Mouse (Mus musculus): ENCODE measurements around the gene Kcnma1. TPM values are rescaled to one million over a fixed set of nuclear protein-coding genes. Genes with fewer than 3 reads are reported as not detected.
A peak's percentile ranks its signal among the peaks of the same experiment; 100 is the strongest.

Gene Kcnma1
- polyA plus RNA-seq, 1 experiment from 2014 or later, result 2.1 TPM

DNA sequence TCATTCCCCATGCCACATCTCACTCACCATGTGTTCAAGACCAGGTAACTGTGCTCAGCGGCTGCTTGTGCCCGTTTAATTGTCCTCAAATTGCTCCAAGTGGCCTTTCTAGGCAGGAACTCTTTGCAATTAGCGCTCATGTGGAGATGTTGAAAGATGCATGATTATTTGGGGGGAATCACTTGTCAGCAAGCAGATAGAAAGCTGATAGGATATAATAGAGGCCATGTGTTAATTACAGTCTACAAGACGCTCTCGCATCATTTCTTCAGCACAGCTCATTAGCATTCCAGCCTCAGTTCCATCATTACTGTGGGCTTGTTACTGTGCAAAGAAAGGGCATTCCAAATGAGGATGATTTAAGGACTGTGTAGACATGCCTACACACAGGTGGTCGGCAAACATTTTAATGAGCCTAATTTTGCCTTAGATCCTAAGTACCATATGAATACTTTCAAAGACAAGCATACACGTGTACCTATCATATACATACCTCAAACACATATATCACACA is 18.6 kb upstream of the Kcnma1 start:
- DNase-seq (ENCODE audit: low spot score) (no peak), ATAC-seq (replicated peaks; ENCODE audit: low FRiP score, low read depth) (no peak)
- Histone ChIP-seq H3K27me3 (ENCODE audit: insufficient read depth, low read length) (no peaks in the 10 kb centered on the region), H3K27ac (no peak overlapping the region), H3K36me3 (ENCODE audit: insufficient read depth, low read length) (no peaks in the 10 kb centered on the region), H3K9ac (ENCODE audit: low read depth, low read length) (no peak overlapping the region), H3K4me2 (ENCODE audit: low read length) (no peak overlapping the region), H3K4me3 (replicated peaks; ENCODE audit: low read depth, low read length) (no peak overlapping the region), H3K9me3 (replicated peaks; ENCODE audit: low read length) (0 out of 2 replicates have a peak, but pooled peaks cover 1% of the 10 kb centered on the region), H3K4me1 (replicated peaks; ENCODE audit: insufficient read depth, low read length) (no peaks in the 10 kb centered on the region)
- no peak for TF ChIP-seq CTCF (IDR thresholded peaks at IDR 0.05; ENCODE audit: low read depth)
- 77% methylated on average over 7 of the region's 7 CpGs for WGBS

DNA sequence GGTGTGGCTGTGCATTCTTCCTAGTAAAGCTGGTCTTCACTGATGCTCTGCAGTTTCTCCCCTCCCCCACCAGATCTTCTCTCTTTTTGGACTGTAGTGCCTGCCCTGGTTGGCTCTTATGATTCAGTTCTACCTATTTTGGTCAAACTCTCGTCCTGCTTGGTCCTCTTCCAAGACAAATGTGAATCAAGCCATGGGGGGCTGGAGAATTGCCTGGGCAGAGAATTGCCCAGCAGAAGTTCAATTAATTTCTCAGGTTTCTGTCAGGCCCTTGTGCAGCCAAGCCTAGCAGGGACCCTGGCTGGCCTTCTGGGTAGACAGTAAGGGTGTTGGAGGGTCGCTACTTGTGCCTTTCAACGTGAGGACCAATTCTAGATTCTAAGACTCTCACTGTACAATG is 17.9 kb upstream of the Kcnma1 start:
- WGBS, result 28% methylated on average over 3 of the region's 3 CpGs
- Histone ChIP-seq H3K27me3 (ENCODE audit: insufficient read depth, low read length) (no peaks in the 10 kb centered on the region), H3K9me3 (replicated peaks; ENCODE audit: low read length) (0 out of 2 replicates have a peak, but pooled peaks cover 4% of the 10 kb centered on the region), H3K9ac (ENCODE audit: low read depth, low read length) (no peak overlapping the region), H3K27ac (no peak overlapping the region), H3K4me1 (replicated peaks; ENCODE audit: insufficient read depth, low read length) (no peaks in the 10 kb centered on the region), H3K4me2 (ENCODE audit: low read length) (no peak overlapping the region), H3K4me3 (replicated peaks; ENCODE audit: low read depth, low read length) (no peak overlapping the region), H3K36me3 (ENCODE audit: insufficient read depth, low read length) (no peaks in the 10 kb centered on the region)
- TF ChIP-seq CTCF (IDR thresholded peaks at IDR 0.05; ENCODE audit: low read depth), result no peak
- no peak for ATAC-seq (replicated peaks; ENCODE audit: low FRiP score, low read depth)
- no peak for DNase-seq (ENCODE audit: low spot score)

DNA sequence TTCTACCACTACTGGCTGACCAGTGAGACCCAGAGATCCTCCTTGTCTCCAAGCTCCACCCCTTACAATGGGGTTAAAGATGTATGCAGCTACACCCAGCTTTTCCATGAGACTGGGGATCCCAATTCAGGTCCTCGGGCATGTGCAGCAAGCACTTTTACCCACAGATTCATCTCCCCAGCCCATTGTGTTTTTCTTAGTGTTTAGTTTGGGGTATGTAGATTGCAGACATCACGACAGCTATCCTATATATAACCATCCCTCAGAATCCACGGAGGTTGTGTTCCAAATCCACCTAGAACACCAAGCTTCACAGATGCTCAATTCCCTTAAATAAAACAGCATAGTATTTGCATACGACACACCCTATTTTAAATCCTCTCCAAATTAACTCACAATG is 6.4 kb upstream of the Kcnma1 start:
- TF ChIP-seq CTCF (IDR thresholded peaks at IDR 0.05; ENCODE audit: low read depth), result no peak
- no peaks in the 10 kb centered on the region for H3K36me3 ChIP-seq (ENCODE audit: insufficient read depth, low read length)
- H3K4me1 ChIP-seq (replicated peaks; ENCODE audit: insufficient read depth, low read length), result no peaks in the 10 kb centered on the region
- WGBS, result 78% methylated on average over 4 of the region's 4 CpGs
- no peaks in the 10 kb centered on the region for H3K9me3 ChIP-seq (replicated peaks; ENCODE audit: low read length)
- no peak for ATAC-seq (replicated peaks; ENCODE audit: low FRiP score, low read depth)
- no peak overlapping the region for H3K4me2 ChIP-seq (ENCODE audit: low read length)
- no peak overlapping the region for H3K4me3 ChIP-seq (replicated peaks; ENCODE audit: low read depth, low read length)
- no peak for DNase-seq (ENCODE audit: low spot score)
- H3K9ac ChIP-seq (ENCODE audit: low read depth, low read length), result no peak overlapping the region
- H3K27me3 ChIP-seq (ENCODE audit: insufficient read depth, low read length), result no peaks in the 10 kb centered on the region
- H3K27ac ChIP-seq, result no peak overlapping the region

DNA sequence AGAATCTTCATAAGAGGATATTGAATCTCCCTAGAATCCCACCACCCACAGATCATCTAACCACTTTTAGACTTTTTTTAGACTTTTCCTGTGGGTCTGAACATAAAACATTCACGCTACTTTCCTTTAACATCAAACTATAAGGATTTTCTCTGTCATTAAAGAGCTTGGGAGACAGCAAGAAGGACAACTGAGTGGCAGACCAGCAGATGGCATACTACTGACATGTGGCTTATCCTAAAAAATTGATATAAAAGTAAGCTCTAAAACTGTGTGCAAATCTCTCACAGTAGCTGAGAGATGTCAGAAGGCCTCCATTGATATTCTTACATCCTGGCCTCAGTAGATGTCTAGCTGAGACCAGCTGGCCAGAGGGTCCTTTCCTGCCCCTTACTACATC is 4.3 kb downstream of the Kcnma1 start:
- H3K4me1 ChIP-seq (replicated peaks; ENCODE audit: insufficient read depth, low read length), result no peaks in the 10 kb centered on the region
- H3K4me2 ChIP-seq (ENCODE audit: low read length), result no peak overlapping the region
- ATAC-seq (replicated peaks; ENCODE audit: low FRiP score, low read depth) (no peak), DNase-seq (ENCODE audit: low spot score) (no peak)
- no peaks in the 10 kb centered on the region for H3K9me3 ChIP-seq (replicated peaks; ENCODE audit: low read length)
- 91% methylated on average over 1 of the region's 1 CpGs for WGBS
- H3K27ac ChIP-seq, result no peak overlapping the region
- H3K9ac ChIP-seq (ENCODE audit: low read depth, low read length), result no peak overlapping the region
- peaks cover 12% of the 10 kb centered on the region; the same call in 1 of the 2 replicates for H3K27me3 ChIP-seq (ENCODE audit: insufficient read depth, low read length)
- no peaks in the 10 kb centered on the region for H3K36me3 ChIP-seq (ENCODE audit: insufficient read depth, low read length)
- H3K4me3 ChIP-seq (replicated peaks; ENCODE audit: low read depth, low read length), result no peak overlapping the region
- peak; percentile 33; the same call in 1 of the 2 replicates for TF ChIP-seq CTCF (IDR thresholded peaks at IDR 0.05; ENCODE audit: low read depth)

DNA sequence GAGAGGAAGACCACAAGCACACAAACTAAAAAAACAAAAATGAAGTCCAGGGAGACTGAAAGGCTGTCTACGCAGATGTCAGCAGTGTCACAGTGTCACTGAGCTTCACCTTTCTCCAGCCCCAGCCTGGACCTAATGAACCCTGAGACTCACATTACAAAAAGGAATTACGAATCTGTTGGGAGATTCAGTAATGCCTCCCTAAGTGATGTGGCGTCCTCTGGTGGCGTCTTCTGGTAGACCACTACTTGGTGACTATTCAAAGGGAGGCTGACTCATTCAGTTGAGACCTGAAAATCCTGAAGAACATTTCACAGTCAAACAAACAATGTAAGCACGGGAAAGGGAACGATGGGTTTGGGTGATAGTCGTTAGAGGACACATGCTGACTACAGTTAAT is 6.0 kb downstream of the Kcnma1 start:
- H3K9me3 ChIP-seq (replicated peaks; ENCODE audit: low read length), result no peaks in the 10 kb centered on the region
- H3K9ac ChIP-seq (ENCODE audit: low read depth, low read length), result no peak overlapping the region
- H3K36me3 ChIP-seq (ENCODE audit: insufficient read depth, low read length), result no peaks in the 10 kb centered on the region
- no peak overlapping the region for H3K27ac ChIP-seq
- H3K4me3 ChIP-seq (replicated peaks; ENCODE audit: low read depth, low read length), result no peak overlapping the region
- 0 out of 2 replicates have a peak, but pooled peaks cover 3% of the 10 kb centered on the region for H3K4me1 ChIP-seq (replicated peaks; ENCODE audit: insufficient read depth, low read length)
- no peak overlapping the region for H3K4me2 ChIP-seq (ENCODE audit: low read length)
- WGBS, result 7% methylated on average over 7 of the region's 7 CpGs
- DNase-seq (ENCODE audit: low spot score) (peak; percentile 88), ATAC-seq (replicated peaks; ENCODE audit: low FRiP score, low read depth) (no peak)
- peaks cover 23% of the 10 kb centered on the region for H3K27me3 ChIP-seq (ENCODE audit: insufficient read depth, low read length)
- peak; percentile 99 for TF ChIP-seq CTCF (IDR thresholded peaks at IDR 0.05; ENCODE audit: low read depth)

DNA sequence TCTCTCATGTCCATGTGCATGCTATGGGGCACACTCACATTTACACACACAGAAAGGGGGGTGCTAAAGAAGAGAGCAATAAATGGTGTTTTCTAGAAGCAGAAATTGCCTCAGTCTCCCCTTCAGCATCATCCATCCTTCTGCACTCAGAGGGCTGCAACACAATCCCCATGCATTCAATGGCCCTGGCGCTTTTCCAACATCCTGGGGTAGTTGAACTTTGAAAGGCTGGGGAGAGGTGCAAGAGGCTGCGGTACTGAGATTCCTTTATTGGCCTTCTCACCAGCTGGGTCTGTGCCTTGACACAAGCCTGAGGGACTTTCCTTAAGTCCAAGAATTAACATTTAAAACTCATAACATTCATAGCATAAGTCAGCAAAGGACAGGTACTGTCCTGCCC is 8.0 kb downstream of the Kcnma1 start:
- WGBS, result 45% methylated on average over 2 of the region's 2 CpGs
- H3K4me2 ChIP-seq (ENCODE audit: low read length), result no peak overlapping the region
- H3K4me1 ChIP-seq (replicated peaks; ENCODE audit: insufficient read depth, low read length), result 0 out of 2 replicates have a peak, but pooled peaks cover 3% of the 10 kb centered on the region
- H3K27me3 ChIP-seq (ENCODE audit: insufficient read depth, low read length), result peaks cover 31% of the 10 kb centered on the region
- no peaks in the 10 kb centered on the region for H3K9me3 ChIP-seq (replicated peaks; ENCODE audit: low read length)
- ATAC-seq (replicated peaks; ENCODE audit: low FRiP score, low read depth) (no peak), DNase-seq (ENCODE audit: low spot score) (no peak)
- H3K27ac ChIP-seq, result no peak overlapping the region
- H3K9ac ChIP-seq (ENCODE audit: low read depth, low read length), result no peak overlapping the region
- no peak overlapping the region for H3K4me3 ChIP-seq (replicated peaks; ENCODE audit: low read depth, low read length)
- no peak for TF ChIP-seq CTCF (IDR thresholded peaks at IDR 0.05; ENCODE audit: low read depth)
- no peaks in the 10 kb centered on the region for H3K36me3 ChIP-seq (ENCODE audit: insufficient read depth, low read length)
